Mouse (Mus musculus): Measurements from ENCODE around the gene H2-DMa. TPM values are rescaled to one million over a fixed set of nuclear protein-coding genes. Genes with fewer than 3 reads are reported as not detected.

The H2-DMa gene
- polyA plus RNA-seq, 1 experiment from 2014 or later, result 8.7 TPM

GRCm38 (mm10) chr17:34172528-34172927 lies 53.2 kb downstream of the H2-DMa start:
- H3K4me3 ChIP-seq, result no peak overlapping the region
- H3K9me3 ChIP-seq (replicated peaks), result peaks cover 22% of the 10 kb centered on the region; the same call in 1 of the 2 replicates
- H3K4me1 ChIP-seq, result no peaks in the 10 kb centered on the region
- H3K36me3 ChIP-seq (ENCODE audit: poor library complexity, severe bottlenecking), result no peaks in the 10 kb centered on the region
- H3K27ac ChIP-seq, result no peak overlapping the region
- no peak overlapping the region for H3K4me2 ChIP-seq
- H3K27me3 ChIP-seq, result peaks cover 10% of the 10 kb centered on the region; the same call in 1 of the 2 replicates
- ATAC-seq, result no peak
- 96% methylated on average over 5 of the region's 5 CpGs for WGBS
- H3K9ac ChIP-seq, result no peak overlapping the region

- no peak overlapping the region for H3K4me2 ChIP-seq
- WGBS, result 66% methylated on average over 1 of the region's 1 CpGs
- peaks cover 22% of the 10 kb centered on the region; the same call in 1 of the 2 replicates for H3K9me3 ChIP-seq (replicated peaks)
- H3K9ac ChIP-seq, result no peak overlapping the region
- no peak for ATAC-seq
- no peak overlapping the region for H3K4me3 ChIP-seq
- no peaks in the 10 kb centered on the region for H3K4me1 ChIP-seq
- H3K36me3 ChIP-seq (ENCODE audit: poor library complexity, severe bottlenecking), result no peaks in the 10 kb centered on the region
- H3K27ac ChIP-seq, result no peak overlapping the region
- peaks cover 4% of the 10 kb centered on the region; the same call in 1 of the 2 replicates for H3K27me3 ChIP-seq
Observed at GRCm38 (mm10) chr17:34174075-34174474, 54.7 kb downstream of the H2-DMa start.

- no peak for ATAC-seq
- H3K27me3 ChIP-seq, result peaks cover 3% of the 10 kb centered on the region; the same call in 1 of the 2 replicates
- H3K4me3 ChIP-seq, result no peak overlapping the region
- peaks cover 21% of the 10 kb centered on the region; the same call in 1 of the 2 replicates for H3K9me3 ChIP-seq (replicated peaks)
- no peak overlapping the region for H3K9ac ChIP-seq
- 78% methylated on average over 4 of the region's 4 CpGs for WGBS
- H3K4me2 ChIP-seq, result no peak overlapping the region
- no peaks in the 10 kb centered on the region for H3K4me1 ChIP-seq
- no peaks in the 10 kb centered on the region for H3K36me3 ChIP-seq (ENCODE audit: poor library complexity, severe bottlenecking)
- no peak overlapping the region for H3K27ac ChIP-seq
Observed at GRCm38 (mm10) chr17:34177179-34177578, 57.8 kb downstream of the H2-DMa start.

GRCm38 (mm10) chr17:34179019-34179418 lies 59.7 kb downstream of the H2-DMa start:
- Histone ChIP-seq H3K4me1 (no peaks in the 10 kb centered on the region), H3K9ac (no peak overlapping the region), H3K36me3 (ENCODE audit: poor library complexity, severe bottlenecking) (no peaks in the 10 kb centered on the region), H3K9me3 (replicated peaks) (peaks cover 15% of the 10 kb centered on the region; the same call in 1 of the 2 replicates), H3K4me3 (no peak overlapping the region), H3K4me2 (no peak overlapping the region), H3K27ac (no peak overlapping the region), H3K27me3 (peaks cover 12% of the 10 kb centered on the region)
- ATAC-seq, result no peak
- WGBS, result 64% methylated on average over 6 of the region's 6 CpGs

GRCm38 (mm10) chr17:34179913-34180859 lies 60.8 kb downstream of the H2-DMa start:
- peaks cover 15% of the 10 kb centered on the region; the same call in 1 of the 2 replicates for H3K9me3 ChIP-seq (replicated peaks)
- WGBS, result 75% methylated on average over 13 of the region's 13 CpGs
- H3K4me3 ChIP-seq, result no peak overlapping the region
- no peaks in the 10 kb centered on the region for H3K36me3 ChIP-seq (ENCODE audit: poor library complexity, severe bottlenecking)
- H3K9ac ChIP-seq, result no peak overlapping the region
- ATAC-seq, result no peak
- peaks cover 21% of the 10 kb centered on the region for H3K27me3 ChIP-seq
- no peaks in the 10 kb centered on the region for H3K4me1 ChIP-seq
- no peak overlapping the region for H3K27ac ChIP-seq
- no peak overlapping the region for H3K4me2 ChIP-seq

- H3K4me1 ChIP-seq, result peaks cover 16% of the 10 kb centered on the region
- no peak overlapping the region for H3K4me3 ChIP-seq
- H3K36me3 ChIP-seq (ENCODE audit: poor library complexity, severe bottlenecking), result no peaks in the 10 kb centered on the region
- WGBS, result 81% methylated on average over 15 of the region's 15 CpGs
- H3K27me3 ChIP-seq, result peaks cover 53% of the 10 kb centered on the region
- no peaks in the 10 kb centered on the region for H3K9me3 ChIP-seq (replicated peaks)
- no peak overlapping the region for H3K4me2 ChIP-seq
- no peak overlapping the region for H3K9ac ChIP-seq
- ATAC-seq, result no peak
- no peak overlapping the region for H3K27ac ChIP-seq
Observed at GRCm38 (mm10) chr17:34183564-34184219, 64.4 kb downstream of the H2-DMa start.

- WGBS, result 89% methylated on average over 9 of the region's 9 CpGs
- no peak overlapping the region for H3K4me3 ChIP-seq
- no peak overlapping the region for H3K4me2 ChIP-seq
- H3K27ac ChIP-seq, result no peak overlapping the region
- H3K36me3 ChIP-seq (ENCODE audit: poor library complexity, severe bottlenecking), result no peaks in the 10 kb centered on the region
- no peak overlapping the region for H3K9ac ChIP-seq
- H3K9me3 ChIP-seq (replicated peaks), result no peaks in the 10 kb centered on the region
- peaks cover 16% of the 10 kb centered on the region for H3K4me1 ChIP-seq
- no peak for ATAC-seq
- H3K27me3 ChIP-seq, result peaks cover 69% of the 10 kb centered on the region
Observed at GRCm38 (mm10) chr17:34185526-34185925, 66.2 kb downstream of the H2-DMa start.

GRCm38 (mm10) chr17:34186885-34187260 lies 67.5 kb downstream of the H2-DMa start:
- peak overlapping the region; percentile 61 for H3K9ac ChIP-seq
- peaks cover 16% of the 10 kb centered on the region for H3K4me1 ChIP-seq
- WGBS, result 3% methylated on average over 14 of the region's 14 CpGs
- no peak overlapping the region for H3K27ac ChIP-seq
- H3K4me3 ChIP-seq, result peak overlapping the region; percentile 46
- H3K27me3 ChIP-seq, result peaks cover 81% of the 10 kb centered on the region
- H3K4me2 ChIP-seq, result peak overlapping the region; percentile 81
- no peaks in the 10 kb centered on the region for H3K9me3 ChIP-seq (replicated peaks)
- peak; percentile 52 for ATAC-seq
- no peaks in the 10 kb centered on the region for H3K36me3 ChIP-seq (ENCODE audit: poor library complexity, severe bottlenecking)

- peak within 1 kb of the TSS; percentile 61 for H3K9ac ChIP-seq
- peak; percentile 97 for ATAC-seq
- WGBS, result under 1% methylated on average over 46 of the region's 46 CpGs
- H3K27me3 ChIP-seq, result peaks cover 86% of the 10 kb centered on the region
- H3K9me3 ChIP-seq (replicated peaks), result no peaks in the 10 kb centered on the region
- no peaks in the 10 kb centered on the region for H3K36me3 ChIP-seq (ENCODE audit: poor library complexity, severe bottlenecking)
- H3K4me1 ChIP-seq, result peaks cover 16% of the 10 kb centered on the region
- H3K27ac ChIP-seq, result no peak within 1 kb of the TSS
- H3K4me3 ChIP-seq, result peak within 1 kb of the TSS; percentile 46
- H3K4me2 ChIP-seq, result peak within 1 kb of the TSS; percentile 81
Observed at GRCm38 (mm10) chr17:34187261-34187916, 68.0 kb downstream of the H2-DMa start, which contains the start of the genes Tap1 and Psmb9. TSS of gene Tap1 (plus strand) at chr17:34187553. TSS of gene Psmb9 (minus strand) at chr17:34187764.

- peak overlapping the region; percentile 46 for H3K4me3 ChIP-seq
- peak overlapping the region; percentile 61 for H3K9ac ChIP-seq
- H3K4me2 ChIP-seq, result peak overlapping the region; percentile 81
- peaks cover 91% of the 10 kb centered on the region for H3K27me3 ChIP-seq
- no peak for ATAC-seq
- H3K9me3 ChIP-seq (replicated peaks), result no peaks in the 10 kb centered on the region
- no peak overlapping the region for H3K27ac ChIP-seq
- H3K36me3 ChIP-seq (ENCODE audit: poor library complexity, severe bottlenecking), result no peaks in the 10 kb centered on the region
- 3% methylated on average over 20 of the region's 20 CpGs for WGBS
- H3K4me1 ChIP-seq, result peaks cover 16% of the 10 kb centered on the region
Observed at GRCm38 (mm10) chr17:34188010-34188409, 68.7 kb downstream of the H2-DMa start.
